Mouse (Mus musculus) kidney, postnatal 36 days (tissue): ENCODE data around the gene Bod1l.

ENCODE experiments used
- DNase-seq, 2 experiments: peaks; one replicate each; pipeline ENCODE4 v3.0.0; 2021 to 2022; ENCODE audit warnings: mixed read lengths in 2 of 2

Bod1l gene

DNA sequence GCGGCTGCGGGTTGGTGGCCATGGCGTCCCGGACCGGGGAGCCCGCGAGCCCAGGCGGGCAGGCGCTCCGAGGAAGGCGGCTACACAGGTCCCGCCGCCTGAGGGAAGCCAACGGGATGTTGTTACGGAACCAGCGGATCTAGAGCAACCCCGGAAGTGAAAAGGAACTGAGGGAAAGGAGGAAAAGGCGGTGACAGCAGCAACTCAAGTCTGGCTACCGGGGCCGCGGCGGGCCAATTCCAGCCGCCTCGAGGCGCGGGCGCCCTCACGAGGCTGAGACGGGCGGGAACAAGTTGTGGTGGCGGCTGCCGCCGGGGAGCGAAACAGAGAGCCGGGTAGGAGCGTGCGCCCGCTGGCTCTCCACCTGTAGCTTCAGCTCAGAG lies at the start of gene Bod1l:
Gene Bod1l, minus strand, starts transcription at position 169 of the 383 bp plus-strand sequence.
- peak; percentile 98 to 99 for DNase-seq

DNA sequence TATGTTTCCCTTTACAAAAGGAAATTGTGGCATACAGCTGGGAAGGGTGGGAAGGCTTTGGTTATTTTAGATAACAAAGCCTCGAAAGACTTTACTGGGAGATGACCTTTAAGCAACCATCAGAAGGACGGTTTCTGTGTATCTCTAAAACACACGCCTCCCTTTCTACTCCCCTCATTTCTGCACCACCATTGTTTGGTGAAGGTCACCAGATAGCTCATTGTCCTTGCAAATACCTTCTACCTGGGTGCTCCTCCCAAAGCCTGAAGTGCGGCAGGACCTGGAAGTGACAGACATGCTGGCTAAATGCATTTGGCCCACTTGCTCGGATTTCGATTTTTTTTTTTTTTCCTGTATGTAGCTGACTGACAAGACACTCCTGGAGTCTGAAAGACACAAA lies 49.2 kb upstream of the Bod1l start:
- no peak for DNase-seq

GRCm38 (mm10) chr5:41890871-41891270 lies 46.8 kb upstream of the Bod1l start:
- no peak for DNase-seq

DNA sequence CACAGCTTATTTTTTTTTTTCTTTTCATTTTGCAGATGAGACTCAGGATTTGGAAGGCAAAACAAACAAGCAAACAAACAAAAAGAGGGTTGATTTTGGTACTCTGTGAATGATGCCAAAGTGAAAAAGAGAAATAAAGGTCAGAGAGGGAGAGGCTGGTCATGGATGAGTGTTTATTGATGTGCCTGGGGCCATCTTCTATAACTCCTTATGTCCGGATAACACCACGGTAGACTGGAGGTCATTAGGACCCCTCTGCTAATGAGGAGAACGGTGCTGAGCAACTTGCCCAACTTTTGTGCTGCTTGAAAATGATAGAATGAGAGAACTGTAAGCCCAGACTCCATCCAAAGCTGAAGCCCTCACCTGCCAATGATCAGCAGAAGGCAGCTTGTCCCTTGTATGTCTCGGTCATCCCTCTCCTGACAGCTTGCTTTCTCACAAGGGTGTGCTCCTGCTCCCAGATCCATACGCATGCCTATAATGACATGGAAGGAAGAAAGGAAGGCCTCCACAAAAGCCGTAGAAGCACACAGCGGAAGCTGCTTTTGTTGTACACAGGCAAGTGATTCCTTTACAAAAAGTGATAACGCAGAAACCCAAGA lies 45.2 kb upstream of the Bod1l start:
- DNase-seq = no peak

DNA sequence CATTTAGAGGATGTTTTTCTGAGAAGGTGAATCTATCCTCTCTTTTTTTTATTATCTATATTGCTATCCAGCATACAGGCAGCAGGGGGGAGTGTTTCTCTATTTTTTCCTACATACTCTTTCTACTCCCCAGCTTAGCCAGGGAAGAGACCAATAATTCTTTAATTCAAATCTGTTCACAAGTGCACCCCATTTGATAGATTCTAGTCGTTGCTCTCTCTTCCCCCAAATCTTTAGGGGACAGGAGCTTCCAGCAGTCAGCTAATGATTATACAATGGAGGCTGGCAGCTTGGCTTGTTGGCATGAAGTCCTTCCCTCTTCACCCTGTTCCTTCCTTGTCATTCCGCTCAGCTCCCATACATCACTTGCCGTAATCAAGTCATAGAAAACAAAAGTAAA lies 44.7 kb upstream of the Bod1l start:
- peak in 1 of 2 experiments; percentile 4 for DNase-seq

DNA sequence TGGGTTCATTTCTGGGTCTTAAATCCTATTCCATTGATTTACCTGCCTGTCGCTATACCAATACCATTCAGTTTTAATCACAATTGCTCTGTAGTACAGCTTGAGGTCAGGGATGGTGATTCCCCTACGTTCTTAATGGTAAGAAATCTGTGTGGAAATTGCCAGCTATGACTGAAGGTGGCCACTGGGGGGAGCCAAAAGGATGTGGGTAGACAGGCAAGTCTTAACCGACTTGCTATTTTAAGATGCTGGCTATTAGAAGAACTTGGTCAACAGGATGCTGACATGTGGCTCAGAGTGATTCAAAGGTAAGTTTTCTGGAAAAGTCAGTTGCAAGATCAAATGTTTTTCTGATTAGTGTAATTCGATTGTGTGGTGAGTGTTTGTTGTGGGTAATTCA lies 43.6 kb upstream of the Bod1l start:
- peak; percentile 61 to 88 for DNase-seq

DNA sequence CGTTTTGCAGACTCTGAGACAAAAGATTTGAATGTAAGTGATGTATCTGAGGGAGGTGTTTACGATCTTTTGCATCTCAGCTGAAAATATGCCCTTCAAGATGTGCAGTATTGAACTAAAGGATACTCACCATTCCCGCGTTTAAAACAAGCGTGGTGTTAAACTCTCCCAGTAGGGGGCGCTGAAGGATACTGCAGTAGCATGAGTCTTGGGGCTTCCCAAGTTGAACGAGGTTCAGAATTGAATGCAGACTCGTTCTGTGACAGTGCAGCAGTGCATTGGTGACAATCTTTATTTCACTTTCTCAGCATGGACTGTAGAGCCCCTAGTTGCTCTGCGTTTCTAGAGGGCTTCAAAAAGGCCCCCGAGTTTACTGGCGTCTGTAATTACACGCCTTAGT lies 40.4 kb upstream of the Bod1l start:
- peak; percentile 52 to 78 for DNase-seq

DNA sequence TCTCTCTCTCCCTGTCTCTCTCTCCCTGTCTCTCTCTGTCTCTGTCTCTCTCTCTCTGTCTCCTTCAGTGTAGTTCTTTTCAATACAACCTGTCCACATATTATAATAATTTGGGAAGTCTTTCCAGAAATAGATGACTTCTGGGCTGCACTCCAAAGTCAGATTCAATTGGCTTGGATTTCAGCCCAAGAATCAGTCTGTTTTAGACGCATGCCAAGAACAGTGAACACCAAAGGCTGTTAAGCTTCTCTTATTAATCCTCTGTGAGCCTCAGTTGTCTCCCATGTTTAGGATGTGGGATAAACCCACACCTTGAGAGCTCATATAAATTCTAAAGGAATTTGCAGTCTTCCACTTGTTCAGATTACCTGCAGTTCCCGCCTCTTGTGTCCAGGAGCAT lies 27.0 kb upstream of the Bod1l start:
- DNase-seq = no peak

- no peak for DNase-seq
These were observed 11.7 kb upstream of the Bod1l start for GRCm38 (mm10) chr5:41855781-41856180.

DNA sequence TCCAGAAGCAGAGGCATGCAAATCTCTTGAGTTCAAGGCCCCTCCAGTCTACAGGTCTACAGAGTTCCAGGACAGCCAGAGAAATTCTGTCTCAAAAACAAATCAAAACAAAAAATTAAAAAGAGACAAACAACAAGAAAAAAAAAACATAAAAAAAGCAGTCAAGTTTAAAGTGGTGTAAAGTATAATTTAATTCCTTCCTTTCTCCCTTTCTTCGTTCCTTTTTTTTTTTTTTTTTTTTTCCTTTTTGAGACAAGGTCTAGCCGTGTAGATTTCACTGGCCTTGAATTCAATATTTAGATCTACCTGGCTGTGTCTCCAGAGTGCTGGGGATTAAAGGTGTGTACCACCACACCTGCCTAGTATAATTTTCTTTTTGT lies 1.4 kb upstream of the Bod1l start:
- no peak for DNase-seq

DNA sequence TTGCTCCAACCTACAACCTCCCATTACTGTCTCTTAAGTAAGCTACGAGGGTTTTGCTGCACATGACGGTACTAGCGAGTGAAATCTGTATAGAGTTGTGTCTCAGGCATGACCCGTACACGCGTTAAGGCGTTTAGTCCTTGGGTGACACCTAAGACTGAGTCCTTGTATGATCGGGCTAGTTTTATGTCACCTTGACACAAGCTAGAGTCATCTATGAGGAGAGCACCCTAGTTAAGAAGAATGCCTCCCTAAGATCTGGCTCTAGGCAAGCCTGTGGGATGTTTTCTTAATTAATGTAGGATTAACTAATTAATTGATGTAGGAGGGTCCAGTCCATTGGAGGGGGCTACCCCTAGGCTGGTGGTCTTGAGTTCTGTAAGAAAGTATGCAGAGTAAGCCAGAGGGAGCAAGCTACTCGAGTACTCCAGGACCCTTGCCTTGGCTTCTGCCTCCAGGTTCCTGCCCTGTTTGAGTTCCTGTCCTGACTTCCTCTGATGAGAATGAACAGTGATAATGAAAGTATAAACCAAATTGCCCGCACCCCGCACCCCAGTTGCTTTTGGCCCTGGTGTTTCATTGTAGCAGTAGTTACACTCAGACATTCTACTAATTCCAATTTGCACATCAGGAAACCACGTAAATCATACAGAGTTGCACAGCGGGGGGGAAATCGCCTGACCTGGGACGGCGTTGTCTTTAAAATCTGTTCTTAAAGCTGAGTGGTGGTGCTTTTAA lies 874 bp upstream of the Bod1l start:
- peak; percentile 25 to 47 for DNase-seq

DNA sequence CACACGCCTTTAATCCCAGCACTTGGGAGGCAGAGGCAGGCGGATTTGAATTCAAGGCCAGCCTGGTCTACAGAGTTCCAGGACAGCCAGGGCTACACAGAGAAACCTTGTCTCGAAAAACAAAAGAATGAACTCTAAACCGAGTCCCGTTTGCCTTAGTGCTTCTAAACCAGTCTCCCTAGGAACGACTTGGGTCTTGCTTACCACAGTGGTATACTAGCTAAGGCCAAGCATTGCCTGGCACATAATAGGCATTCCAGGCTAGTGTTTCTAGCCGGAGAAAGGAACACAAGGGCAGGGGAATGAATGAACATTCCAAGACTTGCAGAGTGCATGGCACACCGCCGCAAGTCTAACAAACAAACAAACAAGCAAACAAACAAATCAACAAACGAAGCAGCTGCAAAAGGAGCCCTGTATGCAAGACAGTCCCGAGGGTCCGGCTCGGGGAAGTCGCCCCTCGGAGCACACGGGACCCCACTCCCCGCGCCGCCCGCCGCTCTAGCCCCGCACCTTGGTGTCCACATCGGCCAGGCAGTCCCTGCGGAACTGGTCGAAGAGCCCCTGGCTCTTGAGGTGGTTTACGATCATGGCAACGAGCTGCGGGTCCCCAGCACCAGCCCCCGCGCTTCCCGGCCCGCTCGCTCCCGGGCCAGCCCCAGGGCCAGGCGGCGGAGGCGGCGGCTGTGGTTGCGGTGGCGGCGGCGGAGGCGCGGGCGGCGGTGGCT lies 532 bp downstream of the Bod1l start:
- no peak for DNase-seq

- peak; percentile 34 to 66 for DNase-seq
These were observed 1.4 kb downstream of the Bod1l start for GRCm38 (mm10) chr5:41842681-41843080.

DNA sequence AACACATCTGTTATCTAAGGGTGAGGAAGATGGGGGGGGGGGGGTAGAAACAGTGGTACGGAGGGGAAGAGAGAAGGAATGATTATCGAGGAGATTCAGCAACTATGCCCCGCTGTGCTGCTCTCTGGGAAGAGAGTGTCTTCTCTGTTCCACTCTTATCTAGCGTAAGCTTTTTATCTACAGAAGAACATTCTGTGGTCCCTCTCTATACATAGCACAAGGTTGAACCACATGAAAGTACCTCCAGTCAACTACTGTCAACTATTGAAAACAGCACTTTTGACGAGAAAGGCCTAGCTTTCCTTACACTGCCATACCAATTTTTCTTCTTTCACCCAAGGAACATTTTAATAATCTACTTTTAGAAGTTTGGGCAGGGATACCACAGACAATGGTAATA lies 2.4 kb downstream of the Bod1l start:
- no peak for DNase-seq

DNA sequence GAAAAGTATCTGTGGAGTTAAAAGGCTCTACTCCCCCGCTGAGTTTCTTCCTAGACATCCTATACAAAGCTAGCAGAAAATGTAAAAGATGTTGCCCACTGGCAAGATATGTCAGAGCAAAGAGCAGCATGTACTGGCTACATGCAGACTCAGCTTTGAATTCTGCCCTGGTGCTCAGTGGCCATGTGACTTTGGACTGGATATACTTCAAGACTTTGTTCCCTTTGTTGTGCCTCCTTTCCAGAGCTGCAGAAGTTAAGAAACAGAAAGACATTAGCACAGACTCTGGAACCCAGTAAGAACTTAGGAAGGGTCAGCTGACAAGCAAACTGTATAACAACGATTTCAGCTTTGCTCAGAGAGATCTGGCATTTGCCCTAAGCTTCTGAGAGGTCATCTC lies 14.0 kb downstream of the Bod1l start:
- peak; percentile 13 to 36 for DNase-seq

DNA sequence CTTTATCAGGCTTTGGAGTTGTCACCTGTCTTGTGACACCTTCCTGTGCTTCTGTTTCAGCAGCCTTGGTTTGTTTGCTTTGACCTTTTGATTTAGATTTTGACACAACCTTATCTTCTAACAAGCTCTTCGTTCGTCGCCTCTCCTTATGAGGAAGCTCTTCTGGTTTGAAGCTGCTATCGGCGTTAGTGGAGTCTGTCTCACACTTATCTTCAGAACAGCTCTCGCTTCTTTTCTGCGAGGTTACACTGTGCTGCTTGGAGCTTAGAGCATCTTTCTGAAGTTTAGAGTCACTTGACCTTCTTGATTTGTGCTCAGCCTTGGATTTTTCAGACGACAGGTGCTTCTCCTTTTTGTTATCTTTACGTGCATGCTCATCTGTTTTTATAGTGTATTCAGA lies 23.0 kb downstream of the Bod1l start:
- DNase-seq = no peak

DNA sequence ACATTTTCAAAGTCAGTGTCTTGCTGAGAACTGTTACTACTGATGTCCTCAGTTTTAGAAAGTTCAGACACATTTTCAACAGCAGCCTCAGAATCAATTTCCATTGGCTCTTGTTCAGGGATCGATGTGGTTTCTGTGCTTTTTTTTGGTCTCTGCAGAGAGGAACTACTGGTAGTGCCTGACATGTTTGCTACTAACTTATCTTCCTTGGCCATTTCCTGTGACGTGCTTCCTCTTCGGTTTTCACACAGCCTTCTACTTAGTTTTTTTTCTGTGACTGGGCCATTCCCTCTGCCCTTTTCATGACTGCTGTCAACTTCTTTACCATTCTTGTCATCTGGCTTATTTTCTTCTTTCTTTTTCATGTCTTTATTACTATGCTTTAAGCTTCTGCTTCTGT lies 23.6 kb downstream of the Bod1l start:
- DNase-seq = no peak

DNA sequence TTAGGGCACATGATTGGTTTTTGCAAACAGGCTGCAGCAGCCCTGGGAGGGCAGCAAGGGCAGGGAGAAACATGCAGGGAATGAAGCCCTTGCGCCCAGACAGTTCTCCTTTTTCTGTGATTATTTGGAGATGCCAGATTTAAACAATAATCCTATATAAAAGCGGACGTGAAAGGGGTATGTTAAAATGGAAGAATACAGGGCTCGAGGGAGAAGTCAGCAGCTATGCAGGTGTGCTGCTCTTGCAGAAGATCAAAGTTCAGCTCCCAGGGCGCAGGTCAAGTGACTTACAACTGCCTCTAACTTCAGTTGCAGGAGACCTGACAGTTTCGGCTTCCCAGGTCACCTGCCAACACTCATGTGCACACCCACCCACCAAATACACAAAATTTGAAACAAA lies 31.6 kb downstream of the Bod1l start:
- peak in 1 of 2 experiments; percentile 19 for DNase-seq

GRCm38 (mm10) chr5:41811279-41811678 lies 32.8 kb downstream of the Bod1l start:
- no peak for DNase-seq

DNA sequence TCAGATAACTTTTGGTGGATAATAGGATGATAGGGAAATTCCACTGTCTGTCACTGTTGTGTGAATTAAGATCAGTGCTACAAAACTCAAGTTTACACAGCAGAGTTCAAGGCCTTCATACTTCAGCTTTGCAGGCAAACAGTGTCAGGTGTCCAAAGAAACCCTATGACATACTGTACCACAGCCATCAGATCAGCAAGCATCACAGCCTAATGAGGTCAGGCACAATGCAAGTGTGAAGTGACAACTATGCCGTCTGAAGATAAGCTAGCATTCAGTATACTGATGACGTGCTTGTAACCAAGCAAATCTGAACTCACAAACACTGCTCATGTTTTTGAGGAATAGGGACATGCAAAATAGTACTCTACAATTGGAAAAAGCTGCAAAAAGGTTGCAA lies 36.7 kb downstream of the Bod1l start:
- no peak for DNase-seq

- DNase-seq = no peak
These were observed 37.9 kb downstream of the Bod1l start for GRCm38 (mm10) chr5:41806176-41806575.

DNA sequence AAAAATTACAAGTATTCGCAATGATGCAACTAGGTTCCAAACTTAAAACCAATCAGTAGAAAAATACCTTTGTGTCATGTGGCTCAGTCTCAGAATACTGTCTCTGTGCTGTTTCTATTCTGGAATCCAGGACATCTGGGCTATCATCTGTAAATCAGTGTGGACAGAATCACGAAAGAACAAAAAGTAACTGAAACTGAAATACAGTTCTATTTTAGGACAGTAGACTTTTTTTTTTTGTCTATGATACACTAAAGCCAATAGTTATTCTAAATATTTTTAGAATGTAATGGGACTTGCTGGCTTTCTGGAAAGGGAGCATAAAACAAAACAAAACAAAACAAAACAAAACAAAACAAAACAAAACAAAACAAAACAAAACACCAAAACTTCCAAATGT lies 39.0 kb downstream of the Bod1l start:
- no peak for DNase-seq

- no peak for DNase-seq
These were observed 39.5 kb downstream of the Bod1l start for GRCm38 (mm10) chr5:41804643-41805042.

DNA sequence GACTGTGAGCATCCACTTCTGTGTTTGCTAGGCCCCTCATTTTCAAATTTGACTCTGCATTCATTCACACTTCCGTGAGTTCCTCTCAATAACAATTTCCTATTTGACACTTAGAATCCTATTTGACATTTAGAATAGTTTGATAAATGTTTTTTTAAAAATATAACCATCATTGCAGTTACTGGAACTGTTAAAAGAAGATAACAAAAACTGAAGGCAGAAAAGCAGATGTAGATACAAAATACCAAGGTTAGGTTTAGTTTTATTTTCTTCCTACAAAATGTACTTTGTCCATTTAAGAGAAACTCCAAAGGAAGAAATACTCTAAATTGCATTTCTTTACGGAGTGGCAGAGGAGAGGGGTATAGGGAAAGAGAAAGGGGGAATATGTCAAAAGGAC lies 42.5 kb downstream of the Bod1l start:
- DNase-seq = no peak
